Mouse (Mus musculus) A20 (cell line): ENCODE measurements around the gene Prune1.

Experiments used
- DNase-seq: peaks from one replicate; pipeline ENCODE4 v3.0.0-alpha.2; 2011; ENCODE audit warnings: low read depth, low spot score

The Prune1 gene

DNA sequence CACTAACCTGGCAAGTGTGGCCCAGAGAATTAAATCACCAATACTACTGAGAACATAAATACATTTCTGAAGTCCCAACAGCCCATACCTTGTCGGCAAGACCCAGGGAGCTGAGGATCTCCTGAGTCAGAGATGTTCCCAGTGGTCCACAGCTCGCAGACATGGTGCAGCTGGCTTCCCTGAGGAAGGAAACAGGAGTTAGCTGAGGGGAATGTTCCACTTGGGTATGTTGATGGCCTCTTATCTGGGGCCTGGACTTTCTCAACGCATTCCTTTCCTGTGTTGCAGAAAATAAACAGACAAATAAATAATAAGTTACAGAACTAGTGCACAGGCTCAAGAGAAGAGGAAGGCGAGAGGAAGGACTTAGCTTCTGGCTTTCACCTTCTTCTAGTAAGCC, 24.4 kb upstream of the Prune1 start:
- no peak for DNase-seq

DNA sequence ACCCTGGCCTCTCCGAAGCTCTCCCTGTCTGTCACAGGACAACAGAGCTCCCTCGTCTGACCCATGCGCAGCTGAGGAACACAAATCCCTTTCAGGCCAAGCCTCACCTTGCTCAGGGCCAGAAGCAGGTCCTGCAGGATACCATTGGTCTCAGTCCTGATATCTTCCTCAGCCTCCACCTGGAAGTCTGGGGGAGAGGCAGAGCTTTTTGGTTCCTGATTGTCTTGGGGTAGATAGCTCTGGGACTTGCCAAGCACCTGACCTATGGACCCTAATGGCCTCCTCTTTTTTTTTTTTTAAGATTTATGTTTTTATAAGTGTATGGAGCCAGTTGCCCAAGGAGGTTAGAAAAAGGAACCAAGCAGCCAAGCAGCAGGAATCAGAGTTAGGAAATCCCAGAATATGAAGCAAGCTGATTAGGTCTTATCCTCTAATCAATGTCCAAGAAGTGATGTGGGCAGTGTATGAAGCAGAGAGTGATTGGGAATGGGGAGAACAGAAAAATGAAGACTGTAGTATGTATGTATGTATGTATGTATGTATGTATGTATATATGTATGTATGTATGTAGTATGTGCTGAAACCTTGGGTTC, 19.4 kb upstream of the Prune1 start:
- no peak for DNase-seq

DNA sequence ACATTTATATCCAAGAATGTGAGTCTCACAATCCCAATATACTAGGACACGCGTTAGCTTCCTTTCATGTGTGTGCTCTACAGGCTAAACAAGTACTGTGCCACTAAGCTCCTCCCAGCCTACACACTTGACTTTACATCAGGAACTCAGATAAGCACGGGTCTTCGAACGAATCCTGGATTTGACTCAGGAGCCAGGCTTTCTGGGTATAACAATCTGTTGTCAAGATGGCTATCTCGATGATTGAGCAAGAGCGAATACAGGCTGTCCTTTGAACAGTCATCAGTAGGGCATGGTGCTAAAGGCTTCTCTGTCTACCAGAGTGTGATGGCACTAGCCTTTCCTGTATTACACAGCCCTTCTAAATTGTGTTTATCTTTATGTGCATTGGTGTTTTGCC, 16.1 kb upstream of the Prune1 start:
- no peak for DNase-seq

DNA sequence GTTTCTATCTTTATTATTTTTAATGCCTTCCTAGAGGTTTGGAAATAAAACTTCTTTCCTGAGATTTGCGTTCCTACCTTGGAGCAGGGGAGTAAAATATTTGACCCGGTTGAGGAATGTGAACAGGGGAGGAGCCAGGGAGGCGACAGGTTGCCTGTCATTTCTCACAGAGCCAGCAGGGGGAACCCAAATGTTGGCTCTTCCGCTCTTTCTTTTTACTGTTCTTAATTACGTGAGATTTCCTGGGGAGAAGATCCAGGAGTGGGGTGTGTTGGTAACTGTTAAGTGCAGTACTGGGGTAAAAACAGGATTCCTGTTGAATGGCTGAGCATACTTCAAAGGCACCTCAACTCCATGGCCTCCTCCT, 14.2 kb upstream of the Prune1 start:
- DNase-seq, result peak; percentile 44

DNA sequence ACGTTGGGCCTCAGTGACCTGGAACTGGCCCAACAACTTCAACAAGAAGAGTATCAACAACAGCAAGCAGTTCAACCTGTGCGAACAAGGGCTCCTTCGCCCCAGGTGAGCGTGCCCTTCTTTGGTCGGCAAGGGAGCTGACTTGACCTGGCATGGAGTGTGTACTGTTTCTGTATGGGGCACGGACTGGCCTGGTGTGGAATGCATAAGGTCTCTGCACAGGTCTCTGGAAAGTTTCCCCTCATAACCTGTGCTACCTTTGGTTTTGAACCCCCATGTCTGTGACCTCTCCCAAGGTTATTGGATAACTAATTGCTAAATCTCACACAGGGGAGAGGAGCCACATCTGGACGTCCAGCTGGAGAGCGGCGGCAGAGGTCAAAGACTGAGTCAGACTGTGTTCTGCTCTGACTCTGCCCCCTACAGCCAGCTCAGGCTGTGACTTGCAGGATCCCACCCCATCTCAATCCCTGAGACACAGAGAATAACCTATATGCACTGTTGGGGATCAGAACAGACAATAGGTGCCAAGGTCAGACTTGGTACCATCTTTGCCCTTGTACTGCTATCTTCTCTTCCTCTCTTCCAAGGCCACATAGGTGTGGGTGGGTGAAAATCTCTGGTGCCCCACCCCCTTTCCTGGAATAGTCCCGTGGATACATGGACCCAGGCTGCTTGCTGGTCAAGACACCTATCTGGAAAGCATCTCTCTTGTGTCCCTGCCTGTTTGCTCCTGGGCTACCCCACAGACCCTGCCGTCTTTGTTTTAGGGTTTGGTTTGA, 13.6 kb upstream of the Prune1 start:
- no peak for DNase-seq

DNA sequence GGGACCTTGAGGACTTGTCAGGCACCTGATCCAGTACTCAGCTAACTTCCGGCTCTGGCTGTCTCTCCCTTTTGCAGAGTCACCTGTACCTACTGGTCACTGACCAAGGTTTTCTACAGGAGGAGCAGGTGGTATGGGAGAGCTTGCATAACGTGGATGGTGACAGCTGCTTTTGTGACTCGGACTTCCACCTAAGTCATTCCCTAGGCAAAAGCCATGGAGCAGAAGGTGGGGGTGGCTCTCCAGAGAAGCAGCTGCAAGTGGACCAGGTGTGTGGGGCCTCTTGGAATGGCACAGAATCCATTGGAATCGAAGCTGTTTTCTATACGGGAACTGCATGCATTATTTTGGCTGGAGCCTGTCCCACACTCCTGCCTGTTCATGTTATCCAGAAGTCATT, 12.8 kb upstream of the Prune1 start:
- DNase-seq, result no peak

DNA sequence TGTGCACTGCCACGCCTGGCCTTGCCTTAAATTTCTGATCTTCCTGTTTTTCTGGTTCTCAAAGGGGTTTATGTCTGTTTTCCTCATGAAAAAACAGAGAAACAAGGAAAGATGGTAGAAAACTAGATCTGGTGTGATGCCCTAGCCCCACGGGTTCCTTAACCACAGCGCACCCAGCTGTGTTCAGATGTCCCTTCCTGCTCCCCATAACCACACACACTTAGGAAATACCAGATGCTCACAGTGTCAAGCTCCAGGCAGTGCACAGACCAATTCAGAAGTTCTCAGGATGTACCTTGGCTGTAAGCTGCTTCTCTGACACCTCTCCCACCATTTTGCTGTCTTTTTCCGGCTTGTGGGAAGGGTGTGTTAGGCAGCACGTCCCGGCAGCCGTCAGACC, 12.4 kb upstream of the Prune1 start:
- no peak for DNase-seq

DNA sequence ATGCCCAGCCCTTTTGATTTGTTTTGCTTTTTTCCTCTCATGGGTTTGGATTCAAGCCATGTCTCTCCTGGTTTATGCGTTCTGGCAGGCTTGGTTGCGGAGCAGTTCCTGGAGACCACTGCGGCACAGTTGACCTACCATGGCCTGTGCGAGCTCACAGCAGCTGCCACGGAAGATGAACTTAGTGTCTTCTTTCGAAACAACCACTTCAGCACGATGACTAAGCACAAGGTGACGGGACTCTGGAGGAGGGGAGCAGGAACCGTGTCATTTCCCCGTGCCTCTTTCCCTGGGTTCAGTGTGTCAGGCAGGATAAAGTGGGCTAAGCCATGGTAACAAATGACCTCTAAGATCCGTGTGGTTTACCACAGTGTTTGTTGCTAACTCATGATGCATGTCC, 11.7 kb upstream of the Prune1 start:
- no peak for DNase-seq

DNA sequence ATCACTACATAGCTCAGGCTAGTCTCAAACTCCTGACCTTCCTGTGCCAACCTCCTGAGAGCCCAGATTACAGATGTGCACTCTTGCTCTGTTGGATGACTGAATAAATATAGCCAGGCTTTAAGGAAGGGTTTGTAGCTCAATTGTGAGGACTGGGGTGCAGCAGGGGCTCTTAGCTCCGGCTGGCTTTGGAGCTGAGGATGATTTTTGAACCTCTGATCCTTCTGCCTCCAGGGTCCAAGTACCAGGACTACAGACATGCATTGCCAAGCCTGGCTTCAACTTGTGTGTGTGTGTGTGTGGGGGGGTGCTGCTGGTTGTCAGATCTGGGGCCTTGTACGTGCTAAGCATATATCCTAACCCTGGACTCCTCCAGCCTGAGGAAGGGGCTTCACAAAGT, 11.0 kb upstream of the Prune1 start:
- no peak for DNase-seq

DNA sequence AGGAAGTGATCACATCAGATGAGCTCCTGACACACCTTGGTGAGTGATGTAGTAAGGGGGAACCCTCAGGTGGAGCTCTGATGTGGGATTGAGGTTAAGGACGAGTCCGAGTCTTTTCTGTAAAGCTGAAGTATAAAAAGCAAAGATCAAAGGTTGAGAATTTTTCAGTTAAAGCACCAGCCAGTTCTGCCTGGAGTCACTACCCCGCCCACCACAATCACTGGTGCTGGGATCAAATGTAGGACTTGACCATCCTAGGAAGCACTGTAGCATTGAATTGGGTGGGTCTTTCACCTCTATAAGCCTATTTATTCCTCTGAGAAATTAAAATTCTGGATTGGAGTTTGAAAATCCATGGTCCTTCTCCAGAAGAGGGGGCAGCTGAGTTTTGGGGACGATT, 9.2 kb upstream of the Prune1 start:
- no peak for DNase-seq

DNA sequence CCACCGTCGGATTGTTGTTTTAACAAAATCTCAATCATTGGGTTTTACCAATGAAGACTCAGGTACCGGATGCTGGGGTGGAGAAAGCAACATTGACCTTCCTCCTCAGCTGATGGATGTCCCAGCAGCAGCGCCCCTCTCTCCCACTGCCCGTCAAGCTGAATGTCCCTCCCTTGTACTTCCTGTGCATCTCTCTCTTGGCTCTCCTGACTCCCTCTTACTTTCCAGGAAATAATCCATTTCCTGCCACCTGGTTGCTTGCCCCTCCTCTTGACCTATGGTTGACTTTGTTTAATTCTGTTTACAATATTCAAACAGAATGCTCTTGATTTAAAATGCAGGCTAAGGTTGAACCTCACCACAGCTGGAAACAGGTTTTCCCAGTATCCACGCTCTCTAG, 8.3 kb upstream of the Prune1 start:
- DNase-seq, result no peak

DNA sequence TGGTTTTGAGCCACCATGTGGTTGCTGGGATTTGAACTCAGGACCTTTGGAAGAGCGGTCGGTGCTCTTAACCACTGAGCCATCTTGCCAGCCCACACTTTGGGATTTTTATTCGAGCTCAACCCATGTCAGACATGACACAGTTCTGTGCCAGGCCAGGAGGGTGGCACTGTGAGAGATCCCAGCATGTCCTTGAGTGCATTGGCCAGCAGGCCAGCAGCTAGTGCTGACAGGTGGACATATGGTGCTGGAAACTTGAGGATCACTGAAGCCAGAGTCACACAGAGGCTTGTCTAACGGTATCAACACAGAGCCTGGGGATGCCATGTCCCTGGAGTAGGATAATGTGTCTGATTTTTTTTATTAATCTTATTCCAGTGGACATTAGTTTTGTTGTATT, 7.5 kb upstream of the Prune1 start:
- DNase-seq, result no peak

DNA sequence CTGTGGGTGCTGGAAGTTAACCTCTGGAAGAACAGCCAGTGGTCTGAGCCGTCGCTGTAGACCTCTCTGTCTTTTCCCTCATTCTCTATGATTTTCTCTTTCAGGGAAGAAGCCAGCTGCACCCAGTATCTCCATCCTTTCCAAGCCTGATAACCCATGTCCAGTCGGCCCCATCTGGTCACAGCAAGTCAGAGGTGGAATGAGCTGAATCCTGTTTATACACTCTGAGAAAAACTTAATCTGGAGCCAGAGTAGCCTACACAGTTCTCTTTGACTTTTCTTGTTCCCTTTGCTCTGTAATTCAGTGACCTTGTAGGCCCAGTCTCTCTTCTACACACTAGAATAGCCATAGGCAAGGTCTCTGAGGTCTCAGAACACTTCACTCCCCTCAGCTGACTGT, 5.7 kb upstream of the Prune1 start:
- no peak for DNase-seq

DNA sequence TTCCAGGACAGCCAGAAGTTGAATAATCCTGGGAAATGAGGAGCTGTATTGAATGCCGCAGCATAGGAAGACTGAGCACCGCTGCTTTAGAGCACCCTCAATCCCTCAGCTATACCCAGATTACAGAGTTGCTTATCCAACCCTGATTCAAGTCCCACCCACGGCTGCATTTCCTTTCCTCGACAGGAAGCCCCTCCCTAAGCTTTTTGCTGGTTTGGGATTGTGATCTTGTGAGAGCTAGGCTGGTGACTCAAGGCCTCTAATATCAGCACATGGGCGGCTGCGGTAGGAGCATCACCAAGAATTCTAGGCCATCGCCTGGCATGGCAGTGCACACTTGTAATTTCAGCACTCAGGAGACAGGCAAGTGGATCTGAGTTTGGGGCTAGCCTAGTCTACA, 4.6 kb upstream of the Prune1 start:
- no peak for DNase-seq

DNA sequence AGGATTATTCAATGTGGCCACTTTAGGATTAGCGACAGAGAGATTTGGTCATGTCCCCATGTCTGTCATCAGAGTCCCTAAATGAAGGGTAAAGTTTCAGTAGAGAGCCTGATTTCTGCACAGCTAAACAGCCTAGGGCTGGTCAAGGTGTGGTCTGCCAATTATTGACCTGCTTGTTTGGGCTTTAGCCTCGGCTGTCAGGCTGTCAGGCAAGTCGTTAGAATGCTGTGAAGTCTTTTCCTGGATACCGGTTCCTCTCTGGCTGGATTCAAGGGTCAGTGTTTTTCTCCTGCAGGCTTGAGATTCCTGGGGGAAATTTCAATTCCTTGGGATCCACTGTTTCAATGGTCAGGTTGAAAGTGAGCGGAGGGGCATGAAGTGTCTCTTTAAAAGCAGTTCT, 4.1 kb upstream of the Prune1 start:
- DNase-seq, result no peak

DNA sequence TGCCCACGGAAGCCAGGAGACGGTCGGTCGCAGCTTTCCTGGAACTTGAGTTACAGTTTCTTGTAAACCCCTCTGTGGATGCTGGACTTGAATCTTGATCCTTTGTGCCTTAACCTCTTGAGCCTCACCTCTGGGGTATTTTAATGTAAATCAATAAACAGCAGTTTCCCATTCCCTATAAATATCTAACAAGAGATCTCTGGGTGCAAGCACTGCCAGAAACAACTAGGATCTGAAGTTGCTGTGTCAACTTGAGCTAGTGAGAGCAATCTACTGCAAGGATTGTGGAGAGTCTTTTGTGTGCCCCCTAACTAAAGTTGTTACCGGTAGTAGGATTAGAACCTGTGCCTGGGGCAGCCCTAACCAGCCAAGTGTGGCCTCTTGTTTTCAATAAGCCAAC, 3.5 kb upstream of the Prune1 start:
- DNase-seq, result no peak

DNA sequence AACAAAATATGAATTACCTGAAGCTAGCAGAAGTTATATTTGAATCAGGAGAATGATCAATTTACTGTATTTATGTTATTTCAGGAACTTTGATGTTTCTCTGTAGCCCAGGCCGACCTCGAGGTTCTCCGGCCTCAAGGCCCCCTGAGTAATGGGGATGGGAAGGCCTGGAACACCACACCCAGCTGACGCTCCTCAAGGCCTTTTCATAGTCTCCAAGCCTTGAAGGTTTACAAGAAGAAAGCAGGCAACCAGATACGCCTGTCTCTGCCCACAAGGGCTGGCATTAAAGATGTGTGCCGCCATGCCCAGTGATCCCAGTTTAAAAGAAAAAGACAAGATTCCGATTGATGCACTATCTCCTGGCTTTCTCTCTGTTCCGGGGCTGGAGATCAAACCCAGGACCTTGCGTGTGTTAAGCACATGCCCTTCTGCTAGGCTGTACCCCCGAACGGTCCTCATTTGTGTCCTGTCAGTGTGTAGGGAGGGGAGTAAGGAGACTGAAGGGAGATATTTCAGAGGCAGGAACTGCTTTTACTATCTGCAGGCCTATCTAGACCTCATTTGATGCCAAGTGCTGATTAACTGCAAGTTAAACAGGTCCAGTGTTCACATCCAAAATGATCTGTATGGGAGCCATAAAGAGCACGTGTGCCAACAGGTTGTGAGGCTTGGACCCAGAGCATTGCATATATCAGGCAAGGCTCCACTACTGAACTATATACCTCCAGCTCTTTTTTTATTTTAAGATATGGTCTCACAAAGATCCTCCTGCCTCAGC, 2.8 kb upstream of the Prune1 start:
- DNase-seq, result no peak

DNA sequence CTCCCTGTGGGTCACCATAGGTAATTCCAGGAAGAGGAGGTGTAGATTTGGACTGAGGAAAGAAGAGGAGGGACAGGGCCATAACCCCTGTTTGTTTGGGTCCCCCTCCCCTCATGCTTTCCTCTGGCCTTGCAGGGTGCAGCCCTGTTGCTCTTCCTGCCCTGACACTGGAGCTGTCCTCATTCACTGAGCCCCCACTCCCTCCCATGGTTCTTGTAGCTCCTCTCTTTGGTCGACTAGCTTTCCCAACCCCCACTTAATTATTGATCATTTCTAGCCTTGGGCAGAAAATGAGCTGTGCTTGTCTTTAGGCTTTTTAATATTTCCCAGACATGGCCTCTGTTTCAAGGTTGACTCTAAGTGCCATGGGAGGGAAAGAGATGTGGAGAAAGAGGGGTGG, 2.2 kb upstream of the Prune1 start:
- DNase-seq, result no peak

DNA sequence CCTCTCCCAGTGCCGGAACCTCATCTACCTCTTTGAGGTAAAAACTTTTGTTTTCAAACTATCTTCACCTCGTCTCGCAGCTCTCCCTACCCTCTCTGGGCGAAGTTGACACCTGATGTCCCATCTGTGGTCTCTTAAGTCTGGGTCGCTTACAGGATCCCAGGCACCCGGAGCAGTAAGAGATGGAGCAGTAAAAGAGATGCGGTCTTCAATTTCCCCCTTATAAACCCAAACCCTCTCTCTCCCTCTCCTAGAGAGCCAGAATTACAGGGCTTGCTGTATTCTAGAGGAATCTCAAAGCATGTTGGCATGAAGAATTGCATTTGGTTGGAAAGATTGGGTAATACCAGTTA, 1.7 kb upstream of the Prune1 start:
- DNase-seq, result no peak

DNA sequence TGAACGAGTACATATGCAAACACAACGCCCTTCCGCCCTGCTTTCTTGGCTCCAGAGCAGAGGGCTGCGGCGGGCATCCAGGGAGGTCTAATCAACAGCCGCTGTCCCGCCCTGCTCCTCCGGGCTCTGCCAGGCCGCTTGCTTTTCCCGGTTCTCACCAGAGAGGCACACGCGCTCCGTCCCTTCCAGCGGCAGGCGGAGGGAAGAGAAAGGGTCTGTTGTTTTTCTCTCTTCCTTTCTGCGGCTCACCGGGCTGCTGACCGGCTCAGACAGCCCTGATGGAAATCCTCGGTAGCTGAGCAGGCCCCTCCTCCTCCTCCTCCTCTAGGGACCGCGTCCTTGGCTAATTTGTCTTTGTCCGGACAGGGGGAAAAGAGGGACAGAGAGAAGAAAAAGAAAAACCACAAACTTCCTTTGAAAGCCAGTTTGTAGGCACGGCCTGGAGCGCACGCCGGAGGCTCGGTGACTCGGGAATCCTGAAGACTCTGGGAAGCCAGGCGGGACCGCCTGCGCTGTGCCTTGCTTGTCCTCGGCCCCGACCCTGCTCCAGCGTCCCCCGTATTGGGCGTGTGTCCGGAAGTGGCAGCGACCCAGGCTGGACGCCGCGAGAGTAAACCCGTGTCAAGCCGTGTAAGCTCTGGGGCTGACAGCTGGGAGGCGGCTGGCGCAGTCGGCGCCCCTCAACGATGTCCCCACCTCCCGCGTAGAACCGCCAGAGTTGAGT, 1.2 kb upstream of the Prune1 start:
- peak; percentile 81 for DNase-seq

DNA sequence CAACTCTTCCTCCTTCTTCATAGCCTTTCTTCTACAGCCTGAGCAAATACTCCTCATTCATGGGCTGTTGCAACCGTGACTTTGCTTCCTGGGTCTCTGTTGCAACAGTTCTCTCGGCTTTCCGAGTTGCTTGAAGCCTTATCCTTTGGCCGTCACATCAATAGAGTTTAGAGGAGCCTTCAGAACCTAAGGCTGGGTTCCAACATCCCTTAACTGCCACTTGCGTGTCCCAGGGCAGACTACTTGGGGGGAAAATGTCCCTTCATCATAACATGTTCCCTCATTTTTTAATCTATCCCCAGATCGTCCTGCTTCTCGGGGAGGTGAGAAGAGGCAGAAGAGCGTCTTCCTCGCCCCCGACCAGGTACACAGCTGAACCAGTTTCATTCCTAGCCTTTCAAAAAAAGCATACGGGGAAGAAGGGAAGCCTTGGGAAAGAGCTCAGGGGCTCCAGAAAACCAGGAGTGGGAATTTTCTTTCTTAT, 547 bp upstream of the Prune1 start:
- peak; percentile 75 for DNase-seq

DNA sequence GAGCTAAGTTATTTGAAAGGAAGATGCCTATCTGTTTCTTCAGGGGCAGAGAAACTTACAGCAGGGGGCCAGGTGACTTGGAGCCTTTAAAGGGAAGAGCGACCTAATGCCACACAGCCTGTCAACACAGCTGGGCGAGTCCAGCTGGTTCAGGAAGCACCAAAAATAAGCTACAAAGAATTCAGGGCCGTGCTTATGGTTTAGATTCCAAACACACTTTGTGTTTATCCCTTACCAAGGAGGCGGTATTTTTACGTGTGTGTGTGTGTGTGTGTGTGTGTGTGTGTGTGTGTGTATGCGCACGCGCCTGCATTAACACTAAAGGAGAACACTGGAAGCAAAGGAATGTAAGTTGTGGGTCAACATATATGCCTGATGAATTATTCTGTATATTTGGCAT, 1.1 kb downstream of the Prune1 start:
- peak; percentile 68 for DNase-seq
